Mouse (Mus musculus) bone marrow, adult 2 months (tissue): ENCODE results near the gene 4931406P16Rik.

Experiments used
- CTCF ChIP-seq: fragments of 200-500 bp; IDR thresholded peaks from 2 replicates; pipeline ENCODE4 v1.5.1; 2011; ENCODE audit warnings: low read length, control low read depth; ENCODE audit not compliant: control insufficient read depth, insufficient read depth
- POLR2A ChIP-seq: fragments of 200-500 bp; IDR thresholded peaks from 2 replicates; pipeline ENCODE4 v1.6.1; 2011; ENCODE audit warnings: low read depth, mild to moderate bottlenecking, control low read depth, low read length, borderline replicate concordance; ENCODE audit not compliant: control insufficient read depth

GRCm38 (mm10) chr7:34232785-34233725 is 80.3 kb downstream of the 4931406P16Rik start:
- TF ChIP-seq POLR2A: no peak
- TF ChIP-seq CTCF: no peak
